Mouse (Mus musculus): ENCODE measurements around the gene Kcnj14. TPM values are rescaled to one million over a fixed set of nuclear protein-coding genes. Genes with fewer than 3 reads are reported as not detected.

Gene Kcnj14
- polyA plus RNA-seq, 1 experiment from 2014 or later: 0.79 TPM

- Histone ChIP-seq H3K4me1 (peaks cover 16% of the 10 kb centered on the region), H3K36me3 (no peaks in the 10 kb centered on the region), H3K4me2 (peak overlapping the region; percentile 35), H3K27me3 (peaks cover 26% of the 10 kb centered on the region; the same call in 1 of the 2 replicates), H3K9ac (no peak overlapping the region), H3K27ac (no peak overlapping the region), H3K4me3 (no peak overlapping the region), H3K9me3 (no peaks in the 10 kb centered on the region)
- no peak for ATAC-seq (ENCODE audit: borderline replicate concordance, extremely low read depth, low FRiP score, low TSS enrichment)
- 17% methylated on average over 22 of the region's 22 CpGs for WGBS
These were observed 45.4 kb downstream of the Kcnj14 start for GRCm38 (mm10) chr7:45779081-45779641.

GRCm38 (mm10) chr7:45775237-45775636 is 49.3 kb downstream of the Kcnj14 start:
- H3K9ac ChIP-seq: no peak overlapping the region
- WGBS: 55% methylated on average over 7 of the region's 7 CpGs
- no peak overlapping the region for H3K4me3 ChIP-seq
- no peak overlapping the region for H3K27ac ChIP-seq
- H3K27me3 ChIP-seq: peaks cover 10% of the 10 kb centered on the region; the same call in 1 of the 2 replicates
- no peaks in the 10 kb centered on the region for H3K36me3 ChIP-seq
- H3K4me1 ChIP-seq: 0 out of 2 replicates have a peak, but pooled peaks cover 5% of the 10 kb centered on the region
- H3K9me3 ChIP-seq: no peaks in the 10 kb centered on the region
- no peak for ATAC-seq (ENCODE audit: borderline replicate concordance, extremely low read depth, low FRiP score, low TSS enrichment)
- H3K4me2 ChIP-seq: no peak overlapping the region

- Histone ChIP-seq H3K27ac (no peak overlapping the region), H3K36me3 (no peaks in the 10 kb centered on the region), H3K4me2 (no peak overlapping the region), H3K9me3 (no peaks in the 10 kb centered on the region), H3K27me3 (no peaks in the 10 kb centered on the region; the same call in 1 of the 2 replicates), H3K9ac (no peak overlapping the region), H3K4me1 (peaks cover 4% of the 10 kb centered on the region), H3K4me3 (no peak overlapping the region)
- ATAC-seq (ENCODE audit: borderline replicate concordance, extremely low read depth, low FRiP score, low TSS enrichment): no peak
- WGBS: 62% methylated on average over 4 of the region's 4 CpGs
These were observed 53.5 kb downstream of the Kcnj14 start for GRCm38 (mm10) chr7:45771101-45771500.

GRCm38 (mm10) chr7:45770427-45771082 is 54.0 kb downstream of the Kcnj14 start:
- H3K27ac ChIP-seq: no peak overlapping the region
- ATAC-seq (ENCODE audit: borderline replicate concordance, extremely low read depth, low FRiP score, low TSS enrichment): no peak
- no peaks in the 10 kb centered on the region for H3K9me3 ChIP-seq
- no peak overlapping the region for H3K9ac ChIP-seq
- H3K4me2 ChIP-seq: no peak overlapping the region
- H3K36me3 ChIP-seq: no peaks in the 10 kb centered on the region
- WGBS: 59% methylated on average over 8 of the region's 8 CpGs
- H3K27me3 ChIP-seq: no peaks in the 10 kb centered on the region; the same call in 1 of the 2 replicates
- H3K4me3 ChIP-seq: no peak overlapping the region
- H3K4me1 ChIP-seq: peaks cover 5% of the 10 kb centered on the region

GRCm38 (mm10) chr7:45767500-45767899 is 57.1 kb downstream of the Kcnj14 start:
- no peak for ATAC-seq (ENCODE audit: borderline replicate concordance, extremely low read depth, low FRiP score, low TSS enrichment)
- Histone ChIP-seq H3K4me2 (no peak overlapping the region), H3K4me1 (peaks cover 5% of the 10 kb centered on the region), H3K36me3 (no peaks in the 10 kb centered on the region), H3K4me3 (no peak overlapping the region), H3K9ac (no peak overlapping the region), H3K27me3 (no peaks in the 10 kb centered on the region), H3K27ac (0 out of 2 replicates have a peak overlapping the region, but pooled peaks have one; percentile 55), H3K9me3 (no peaks in the 10 kb centered on the region)
- WGBS: 88% methylated on average over 6 of the region's 6 CpGs

GRCm38 (mm10) chr7:45766764-45767163 is 57.8 kb downstream of the Kcnj14 start:
- Histone ChIP-seq H3K27me3 (no peaks in the 10 kb centered on the region), H3K4me3 (no peak overlapping the region), H3K4me2 (no peak overlapping the region; the same call in 1 of the 2 replicates), H3K4me1 (peaks cover 5% of the 10 kb centered on the region), H3K36me3 (no peaks in the 10 kb centered on the region), H3K27ac (peak overlapping the region; percentile 55; the same call in 1 of the 2 replicates), H3K9me3 (no peaks in the 10 kb centered on the region), H3K9ac (no peak overlapping the region)
- 15% methylated on average over 8 of the region's 8 CpGs for WGBS
- peak; percentile 46; the same call in 1 of the 2 replicates for ATAC-seq (ENCODE audit: borderline replicate concordance, extremely low read depth, low FRiP score, low TSS enrichment)

Other genes starting within 250 kb of the Kcnj14 start
- 0.42 TPM in 1 of 2 replicates, not detected in the other for gene Fgf21, start 209.3 kb downstream of the Kcnj14 start, polyA plus RNA-seq (2015; fragmentation: Nextera tagmentation; extraction: Ambion mirVana)
- 0.47 and 0.49 TPM in 2 replicates for gene Fut1, start 207.5 kb downstream of the Kcnj14 start, polyA plus RNA-seq (2015; fragmentation: Nextera tagmentation; extraction: Ambion mirVana)
- 0.15 and 0.29 TPM in 2 replicates for gene Izumo1, start 203.0 kb downstream of the Kcnj14 start, polyA plus RNA-seq (2015; fragmentation: Nextera tagmentation; extraction: Ambion mirVana)
- gene Rasip1, start 197.3 kb downstream of the Kcnj14 start, polyA plus RNA-seq (2015; fragmentation: Nextera tagmentation; extraction: Ambion mirVana): 32.4 and 33.3 TPM in 2 replicates
- gene Mamstr, start 184.8 kb downstream of the Kcnj14 start, polyA plus RNA-seq (2015; fragmentation: Nextera tagmentation; extraction: Ambion mirVana): 7.7 and 9.5 TPM in 2 replicates
- 0.57 and 0.69 TPM in 2 replicates for gene Fut2, start 158.4 kb downstream of the Kcnj14 start, polyA plus RNA-seq (2015; fragmentation: Nextera tagmentation; extraction: Ambion mirVana)
- gene Ntn5, start 140.8 kb downstream of the Kcnj14 start, polyA plus RNA-seq (2015; fragmentation: Nextera tagmentation; extraction: Ambion mirVana): 0.52 and 0.69 TPM in 2 replicates
- gene Sec1, start 130.4 kb downstream of the Kcnj14 start, polyA plus RNA-seq (2015; fragmentation: Nextera tagmentation; extraction: Ambion mirVana): 0.21 and 0.42 TPM in 2 replicates
- 2.4 and 4.6 TPM in 2 replicates for gene Car11, start 124.9 kb downstream of the Kcnj14 start, polyA plus RNA-seq (2015; fragmentation: Nextera tagmentation; extraction: Ambion mirVana)
- 2.7 and 3.1 TPM in 2 replicates for gene Dbp, start 119.7 kb downstream of the Kcnj14 start, polyA plus RNA-seq (2015; fragmentation: Nextera tagmentation; extraction: Ambion mirVana)
- 1,016 and 1,098 TPM in 2 replicates for gene Rpl18, start 109.3 kb downstream of the Kcnj14 start, polyA plus RNA-seq (2015; fragmentation: Nextera tagmentation; extraction: Ambion mirVana)
- gene Sphk2, start 106.8 kb downstream of the Kcnj14 start, polyA plus RNA-seq (2015; fragmentation: Nextera tagmentation; extraction: Ambion mirVana): 26.4 and 26.5 TPM in 2 replicates
- 1.4 and 1.5 TPM in 2 replicates for gene Fam83e, start 103.6 kb downstream of the Kcnj14 start, polyA plus RNA-seq (2015; fragmentation: Nextera tagmentation; extraction: Ambion mirVana)
- not detected in 2 replicates for gene Spaca4, start 99.0 kb downstream of the Kcnj14 start, polyA plus RNA-seq (2015; fragmentation: Nextera tagmentation; extraction: Ambion mirVana)
- 1.1 and 1.4 TPM in 2 replicates for gene Lmtk3, start 41.0 kb downstream of the Kcnj14 start, polyA plus RNA-seq (2015; fragmentation: Nextera tagmentation; extraction: Ambion mirVana)
- gene Sult2b1, start 40.1 kb downstream of the Kcnj14 start, polyA plus RNA-seq (2015; fragmentation: Nextera tagmentation; extraction: Ambion mirVana): 6.1 and 7.8 TPM in 2 replicates
- gene Cyth2, start 10.2 kb downstream of the Kcnj14 start, polyA plus RNA-seq (2015; fragmentation: Nextera tagmentation; extraction: Ambion mirVana): 115 and 122 TPM in 2 replicates
- 67.8 and 73.6 TPM in 2 replicates for gene Grwd1, start 6.2 kb upstream of the Kcnj14 start, polyA plus RNA-seq (2015; fragmentation: Nextera tagmentation; extraction: Ambion mirVana)
- gene Kdelr1, start 48.0 kb upstream of the Kcnj14 start, polyA plus RNA-seq (2015; fragmentation: Nextera tagmentation; extraction: Ambion mirVana): 64.7 and 67.4 TPM in 2 replicates
- 0.50 and 0.57 TPM in 2 replicates for gene Grin2d, start 53.6 kb upstream of the Kcnj14 start, polyA plus RNA-seq (2015; fragmentation: Nextera tagmentation; extraction: Ambion mirVana)
- 1.1 and 1.2 TPM in 2 replicates for gene Syngr4, start 71.9 kb upstream of the Kcnj14 start, polyA plus RNA-seq (2015; fragmentation: Nextera tagmentation; extraction: Ambion mirVana)
- 5.5 and 5.6 TPM in 2 replicates for gene Tmem143, start 72.2 kb upstream of the Kcnj14 start, polyA plus RNA-seq (2015; fragmentation: Nextera tagmentation; extraction: Ambion mirVana)
- 170 and 177 TPM in 2 replicates for gene Emp3, start 96.6 kb upstream of the Kcnj14 start, polyA plus RNA-seq (2015; fragmentation: Nextera tagmentation; extraction: Ambion mirVana)
- 6.1 and 6.4 TPM in 2 replicates for gene Ccdc114, start 99.3 kb upstream of the Kcnj14 start, polyA plus RNA-seq (2015; fragmentation: Nextera tagmentation; extraction: Ambion mirVana)
- 0.62 and 0.65 TPM in 2 replicates for gene Abcc6, start 205.5 kb upstream of the Kcnj14 start, polyA plus RNA-seq (2015; fragmentation: Nextera tagmentation; extraction: Ambion mirVana)
- 36.9 and 37.3 TPM in 2 replicates for gene Nomo1, start 208.9 kb upstream of the Kcnj14 start, polyA plus RNA-seq (2015; fragmentation: Nextera tagmentation; extraction: Ambion mirVana)

All from lung, embryonic 15.5 days (tissue).